Mouse (Mus musculus) embryonic fibroblast, embryonic 13.5 days (primary cell): ENCODE data around the gene Mcrip2. TPM values are rescaled to one million over a fixed set of nuclear protein-coding genes. Genes with fewer than 3 reads are reported as not detected.

Experiments used
- H3K27ac ChIP-seq: 2 replicates; pipeline ENCODE4 v1.5.1; 2012; ENCODE audit warnings: low read length, control low read depth, inconsistent platforms; ENCODE audit not compliant: insufficient read depth
- H3K4me1 ChIP-seq: 2 replicates; pipeline ENCODE4 v1.6.1; 2011; ENCODE audit warnings: low read length; ENCODE audit not compliant: control insufficient read depth, insufficient read depth
- H3K4me3 ChIP-seq: 2 replicates; pipeline ENCODE4 v1.5.1; 2011; ENCODE audit warnings: mild to moderate bottlenecking, control low read depth, low read length; ENCODE audit not compliant: insufficient read depth
- CTCF ChIP-seq: IDR thresholded peaks from 2 replicates; pipeline ENCODE4 v1.5.1; 2011; ENCODE audit warnings: mild to moderate bottlenecking, control low read depth, low read length, moderate library complexity, borderline replicate concordance; ENCODE audit not compliant: insufficient read depth
- POLR2A ChIP-seq: IDR thresholded peaks from 2 replicates; pipeline ENCODE4 v1.6.1; 2011; ENCODE audit warnings: low read depth, mild to moderate bottlenecking, control low read depth, low read length, moderate library complexity
- polyA plus RNA-seq: library from polyadenylated mRNA; stranded (reverse); fragments of >200 nt; gene quantifications from 2 replicates; pipeline ENCODE4 v1.2.4, GENCODE M21; 2011; ENCODE audit warnings: low read depth; ENCODE audit not compliant: missing spikeins, insufficient read length

The Mcrip2 gene
- polyA plus RNA-seq, 1 experiment, result 7.1 TPM

GRCm38 (mm10) chr17:25830200-25830753 is 38.3 kb downstream of the Mcrip2 start:
- H3K27ac ChIP-seq, result no peak overlapping the region
- TF ChIP-seq CTCF (no peak), POLR2A (no peak; the same call in 1 of the 2 replicates)
- H3K4me3 ChIP-seq, result no peak overlapping the region
- H3K4me1 ChIP-seq, result peaks cover 7% of the 10 kb centered on the region; the same call in 1 of the 2 replicates

- H3K4me3 ChIP-seq, result peak overlapping the region; percentile 44
- peaks cover 3% of the 10 kb centered on the region; the same call in 1 of the 2 replicates for H3K4me1 ChIP-seq
- no peak for TF ChIP-seq CTCF
- TF ChIP-seq POLR2A, result peak; percentile 49; the same call in 1 of the 2 replicates
Measured at GRCm38 (mm10) chr17:25829558-25830017, 39.0 kb downstream of the Mcrip2 start.

DNA sequence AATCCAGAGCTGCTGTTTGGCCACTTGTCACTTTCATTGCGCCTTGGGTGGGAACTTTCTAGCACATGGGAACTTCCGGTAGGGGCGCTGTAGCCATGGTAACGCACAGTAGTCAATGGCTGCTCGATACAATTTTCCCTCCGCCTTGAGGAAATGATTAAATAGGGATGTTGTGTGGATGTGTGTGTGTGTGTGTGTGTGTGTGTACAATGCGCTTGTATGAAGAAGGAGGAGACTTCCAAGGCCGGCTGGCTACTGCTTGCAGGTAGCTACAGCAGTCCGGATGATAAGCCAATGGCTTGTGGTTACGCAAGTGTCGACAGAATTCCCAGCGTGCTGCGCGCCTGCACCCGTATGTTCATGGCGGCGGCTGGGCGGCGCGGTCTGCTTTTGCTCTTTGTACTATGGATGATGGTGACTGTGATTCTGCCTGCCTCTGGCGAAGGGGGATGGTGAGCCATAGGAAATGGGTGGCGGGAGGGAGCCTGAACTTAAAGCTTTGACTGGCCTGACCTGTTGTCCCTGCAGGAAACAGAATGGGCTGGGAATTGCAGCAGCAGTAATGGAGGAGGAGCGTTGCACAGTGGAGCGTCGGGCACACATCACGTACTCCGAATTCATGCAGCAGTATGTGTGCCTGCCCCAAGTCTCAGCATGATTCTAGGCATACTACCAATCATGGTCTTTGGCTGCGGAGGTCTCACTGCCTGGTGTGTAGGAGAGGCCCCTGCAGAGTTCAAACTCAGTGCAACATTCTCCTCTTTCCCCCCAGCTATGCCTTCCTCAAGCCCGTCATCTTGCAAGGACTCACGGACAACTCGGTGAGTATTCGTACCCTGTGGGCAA is 39.6 kb downstream of the Mcrip2 start, which contains the start of gene Jmjd8:
Gene Jmjd8, plus strand, starts transcription at position 156 of the 846 bp plus-strand sequence.
- peak within 1 kb of the TSS; percentile 44 for H3K4me3 ChIP-seq
- peak within 1 kb of the TSS; percentile 59 for H3K27ac ChIP-seq
- TF ChIP-seq POLR2A (peak; percentile 86), CTCF (peak; percentile 10; the same call in 1 of the 2 replicates)
- peaks cover 7% of the 10 kb centered on the region; the same call in 1 of the 2 replicates for H3K4me1 ChIP-seq

More at GRCm38 (mm10) chr17:25829558-25830017, 39.0 kb downstream of the Mcrip2 start:
- H3K27ac ChIP-seq, result 0 out of 2 replicates have a peak overlapping the region, but pooled peaks have one; percentile 59

DNA sequence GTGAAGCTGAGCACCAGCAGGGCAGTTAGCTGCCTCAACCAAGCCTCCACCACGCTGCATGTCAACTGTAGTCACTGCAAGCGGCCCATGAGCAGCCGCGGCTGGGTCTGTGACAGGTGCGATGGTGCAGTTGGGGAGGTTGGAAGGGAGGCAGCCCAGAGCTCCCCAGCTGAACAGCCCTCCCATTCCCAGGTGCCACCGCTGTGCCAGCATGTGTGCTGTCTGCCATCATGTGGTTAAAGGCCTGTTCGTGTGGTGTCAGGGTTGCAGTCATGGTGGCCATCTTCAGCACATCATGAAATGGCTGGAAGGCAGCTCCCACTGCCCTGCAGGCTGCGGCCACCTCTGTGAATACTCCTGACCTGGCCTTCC is 40.4 kb downstream of the Mcrip2 start:
- H3K27ac ChIP-seq, result no peak overlapping the region
- TF ChIP-seq CTCF, result no peak
- TF ChIP-seq POLR2A, result no peak
- H3K4me3 ChIP-seq, result no peak overlapping the region
- peaks cover 7% of the 10 kb centered on the region; the same call in 1 of the 2 replicates for H3K4me1 ChIP-seq

- H3K27ac ChIP-seq, result no peak overlapping the region
- no peak for TF ChIP-seq POLR2A
- no peak for TF ChIP-seq CTCF
- peaks cover 7% of the 10 kb centered on the region; the same call in 1 of the 2 replicates for H3K4me1 ChIP-seq
- no peak overlapping the region for H3K4me3 ChIP-seq
Measured at GRCm38 (mm10) chr17:25827546-25828222, 40.9 kb downstream of the Mcrip2 start.

DNA sequence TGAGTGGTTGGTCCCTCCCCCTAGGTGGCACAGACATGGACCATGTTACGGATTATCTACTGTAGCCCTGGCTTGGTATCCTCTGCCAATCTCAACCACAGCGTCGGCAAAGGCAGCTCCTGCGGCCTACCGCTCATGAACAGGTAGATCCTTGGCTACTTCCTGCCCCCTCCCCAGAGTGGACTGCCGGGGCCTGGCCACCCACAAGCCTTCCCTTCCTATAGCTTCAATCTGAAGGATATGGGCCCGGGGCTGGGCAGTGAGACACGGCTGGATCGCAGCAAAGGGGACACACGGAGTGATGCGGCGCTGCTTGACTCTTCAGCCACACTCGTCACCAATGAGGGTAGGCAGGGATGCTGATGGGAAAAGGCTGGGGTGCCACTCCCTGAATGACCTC is 41.6 kb downstream of the Mcrip2 start:
- H3K4me3 ChIP-seq, result no peak overlapping the region
- H3K4me1 ChIP-seq, result peaks cover 7% of the 10 kb centered on the region; the same call in 1 of the 2 replicates
- TF ChIP-seq POLR2A (no peak), CTCF (no peak)

DNA sequence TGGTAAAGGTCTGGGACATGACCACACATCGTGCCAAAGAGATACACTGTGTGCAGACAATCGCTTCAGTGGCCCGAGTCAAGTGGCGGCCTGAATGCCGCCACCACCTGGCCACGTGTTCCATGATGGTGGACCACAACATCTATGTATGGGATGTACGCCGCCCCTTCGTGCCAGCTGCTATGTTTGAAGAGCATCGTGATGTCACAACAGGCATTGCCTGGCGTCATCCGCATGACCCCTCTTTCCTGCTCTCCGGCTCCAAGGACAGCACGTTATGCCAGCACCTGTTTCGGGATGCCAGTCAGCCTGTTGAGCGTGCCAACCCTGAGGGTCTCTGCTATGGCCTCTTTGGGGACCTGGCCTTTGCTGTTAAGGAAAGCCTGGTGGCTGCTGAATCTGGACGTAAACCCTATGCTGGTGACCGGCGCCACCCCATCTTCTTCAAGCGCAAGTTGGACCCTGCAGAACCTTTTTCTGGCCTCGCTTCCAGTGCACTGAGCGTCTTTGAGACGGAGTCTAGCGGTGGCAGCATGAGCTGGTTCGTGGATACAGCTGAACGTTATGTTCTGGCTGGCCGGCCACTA is 42.5 kb downstream of the Mcrip2 start:
- H3K27ac ChIP-seq, result no peak overlapping the region
- no peak overlapping the region for H3K4me3 ChIP-seq
- H3K4me1 ChIP-seq, result peaks cover 5% of the 10 kb centered on the region; the same call in 1 of the 2 replicates
- no peak for TF ChIP-seq POLR2A
- no peak for TF ChIP-seq CTCF

More for the DNA sequence above, 41.6 kb downstream of the Mcrip2 start:
- no peak overlapping the region for H3K27ac ChIP-seq

- H3K4me1 ChIP-seq, result peaks cover 5% of the 10 kb centered on the region; the same call in 1 of the 2 replicates
Measured at GRCm38 (mm10) chr17:25825311-25825710, 43.3 kb downstream of the Mcrip2 start.

More at GRCm38 (mm10) chr17:25825311-25825710, 43.3 kb downstream of the Mcrip2 start:
- Histone ChIP-seq H3K4me3 (no peak overlapping the region), H3K27ac (no peak overlapping the region)
- TF ChIP-seq POLR2A (no peak), CTCF (no peak)
